Mouse (Mus musculus) intestine, postnatal 0 days (tissue): ENCODE data around the gene Lin7a. TPM values are rescaled to one million over a fixed set of nuclear protein-coding genes. Genes with fewer than 3 reads are reported as not detected.

Experiments used
- ATAC-seq: fragments of 200-750 bp; cut with Nextera tagmentation; 2 replicates; pipeline ENCODE4 v1.8.0; 2017; ENCODE audit warnings: mild to moderate bottlenecking, moderate TSS enrichment, moderate library complexity
- H3K27ac ChIP-seq: fragments of 300-500 bp; sonication (generic); 2 replicates; pipeline ENCODE4 v1.5.1; 2014; ENCODE audit warnings: mild to moderate bottlenecking, low read depth, low read length, moderate library complexity
- H3K27me3 ChIP-seq: fragments of 300-500 bp; sonication (generic); replicated peaks from 2 replicates; pipeline ENCODE4 v1.6.1; 2014; ENCODE audit warnings: low read length, mixed read lengths; ENCODE audit not compliant: control insufficient read depth, insufficient read depth
- H3K36me3 ChIP-seq: fragments of 300-500 bp; sonication (generic); 2 replicates; pipeline ENCODE4 v1.6.1; 2014; ENCODE audit warnings: mild to moderate bottlenecking, moderate library complexity; ENCODE audit not compliant: control insufficient read depth, insufficient read depth
- H3K4me1 ChIP-seq: fragments of 300-500 bp; sonication (generic); replicated peaks from 2 replicates; pipeline ENCODE4 v1.6.1; 2014; ENCODE audit warnings: antibody characterized with exemption, low read length, mixed read lengths; ENCODE audit not compliant: control insufficient read depth, insufficient read depth
- H3K4me2 ChIP-seq: fragments of 300-500 bp; sonication (generic); replicated peaks from 2 replicates; pipeline ENCODE4 v1.6.1; 2014; ENCODE audit warnings: low read depth, mild to moderate bottlenecking, moderate library complexity
- H3K4me3 ChIP-seq: fragments of 300-500 bp; sonication (generic); 2 replicates; pipeline ENCODE4 v1.5.1; 2014; ENCODE audit warnings: low read depth, low read length
- H3K9ac ChIP-seq: fragments of 300-500 bp; sonication (generic); 2 replicates; pipeline ENCODE4 v1.6.1; 2014; ENCODE audit warnings: mild to moderate bottlenecking, low read depth, low read length
- H3K9me3 ChIP-seq: fragments of 300-500 bp; sonication (generic); 2 replicates; pipeline ENCODE4 v1.6.1; 2016; ENCODE audit warnings: mixed run types; ENCODE audit not compliant: control insufficient read depth
- CTCF ChIP-seq: sonication (generic); IDR thresholded peaks from 2 replicates; pipeline ENCODE4 v1.5.1; 2016; ENCODE audit warnings: low read depth, mild to moderate bottlenecking, control low read depth, antibody characterized with exemption, moderate library complexity
- WGBS: fragments of 180-500 bp; shearing (Covaris S2); extraction: QIAGEN DNeasy Blood & Tissue Kit; methylation state at CpG from one replicate; pipeline ENCODE4 v1.1.7; 2014; 5-methylcytosine and 5-hydroxymethylcytosine counted together
- polyA plus RNA-seq: library from polyadenylated mRNA; unstranded; fragments of >200 nt; fragmentation: Nextera tagmentation; extraction: Ambion mirVana; gene quantifications from 2 replicates; pipeline ENCODE4 v1.2.1, GENCODE M21; 2015

Lin7a gene
- polyA plus RNA-seq, 1 experiment from 2014 or later: 0.90 TPM

DNA sequence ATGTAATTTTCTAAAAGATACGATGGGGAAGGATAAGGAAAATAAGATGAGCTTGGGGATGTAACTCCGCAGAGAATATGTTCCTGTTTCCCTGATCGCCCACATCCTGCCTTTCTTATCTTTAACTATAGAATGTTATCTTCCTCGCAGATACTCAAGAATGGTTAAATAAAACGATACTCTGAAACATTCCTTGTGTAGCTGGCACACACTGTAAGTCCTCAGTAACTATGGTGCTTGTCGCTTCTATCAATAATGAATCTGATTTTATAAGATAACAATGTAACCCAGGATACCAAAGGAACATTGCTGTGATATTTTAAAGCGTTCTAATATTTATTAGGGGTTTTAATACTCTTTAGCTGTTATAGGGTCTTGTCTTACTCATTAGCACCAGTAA lies 22.4 kb upstream of the Lin7a start:
- no peaks in the 10 kb centered on the region for H3K4me1 ChIP-seq
- H3K4me3 ChIP-seq: no peak overlapping the region
- no peaks in the 10 kb centered on the region for H3K27me3 ChIP-seq
- ATAC-seq: no peak
- no peak overlapping the region for H3K27ac ChIP-seq
- no peak overlapping the region for H3K4me2 ChIP-seq
- WGBS: 79% methylated on average over 7 of the region's 7 CpGs
- TF ChIP-seq CTCF: no peak
- no peak overlapping the region for H3K9ac ChIP-seq
- no peaks in the 10 kb centered on the region for H3K9me3 ChIP-seq
- no peaks in the 10 kb centered on the region for H3K36me3 ChIP-seq

DNA sequence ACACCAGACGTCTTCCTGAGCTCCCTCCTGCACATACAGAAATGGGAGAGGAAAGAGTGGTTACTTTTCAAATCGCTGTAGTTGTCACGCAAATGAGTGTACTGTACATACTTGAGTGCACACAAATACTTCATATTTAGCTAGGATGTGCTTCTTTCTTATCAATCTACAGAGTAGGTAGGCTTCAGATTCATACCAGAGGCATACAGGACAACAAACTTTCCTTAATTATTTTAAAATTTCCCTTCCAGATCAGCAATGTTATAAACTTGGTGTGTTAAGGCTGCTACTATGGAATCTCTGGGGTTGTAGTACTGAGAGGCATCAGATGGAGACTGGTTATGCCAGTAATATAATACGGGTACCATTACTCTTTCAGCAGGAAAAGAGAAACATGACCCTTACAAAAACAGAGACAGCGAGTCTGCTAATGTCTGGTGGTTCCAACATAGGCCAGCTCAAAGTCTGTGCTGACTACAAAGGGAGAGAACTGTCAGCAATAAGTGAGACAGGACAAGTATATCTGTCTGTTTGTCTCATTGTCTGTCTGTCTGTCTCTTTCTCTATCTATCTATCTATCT lies 21.8 kb upstream of the Lin7a start:
- H3K27ac ChIP-seq: no peak overlapping the region
- 74% methylated on average over 5 of the region's 5 CpGs for WGBS
- H3K4me2 ChIP-seq: no peak overlapping the region
- TF ChIP-seq CTCF: no peak
- H3K4me3 ChIP-seq: no peak overlapping the region
- no peaks in the 10 kb centered on the region for H3K9me3 ChIP-seq
- H3K27me3 ChIP-seq: no peaks in the 10 kb centered on the region
- no peak overlapping the region for H3K9ac ChIP-seq
- no peaks in the 10 kb centered on the region for H3K36me3 ChIP-seq
- no peaks in the 10 kb centered on the region for H3K4me1 ChIP-seq
- ATAC-seq: no peak

- H3K9ac ChIP-seq: no peak overlapping the region
- no peak for ATAC-seq
- H3K27ac ChIP-seq: no peak overlapping the region
- no peak for TF ChIP-seq CTCF
- no peaks in the 10 kb centered on the region for H3K9me3 ChIP-seq
- no peaks in the 10 kb centered on the region for H3K27me3 ChIP-seq
- H3K4me2 ChIP-seq: no peak overlapping the region
- no peak overlapping the region for H3K4me3 ChIP-seq
- H3K36me3 ChIP-seq: no peaks in the 10 kb centered on the region
- WGBS: 79% methylated on average over 7 of the region's 7 CpGs
- no peaks in the 10 kb centered on the region for H3K4me1 ChIP-seq
Observed at GRCm38 (mm10) chr10:107250346-107251210, 20.9 kb upstream of the Lin7a start.

- 84% methylated on average over 2 of the region's 2 CpGs for WGBS
- no peak for TF ChIP-seq CTCF
- H3K9ac ChIP-seq: no peak overlapping the region
- H3K4me2 ChIP-seq: no peak overlapping the region
- H3K4me3 ChIP-seq: no peak overlapping the region
- H3K9me3 ChIP-seq: no peaks in the 10 kb centered on the region
- no peak for ATAC-seq
- H3K27me3 ChIP-seq: no peaks in the 10 kb centered on the region
- H3K36me3 ChIP-seq: no peaks in the 10 kb centered on the region
- no peak overlapping the region for H3K27ac ChIP-seq
- no peaks in the 10 kb centered on the region for H3K4me1 ChIP-seq
Observed at GRCm38 (mm10) chr10:107251271-107251670, 20.2 kb upstream of the Lin7a start.

DNA sequence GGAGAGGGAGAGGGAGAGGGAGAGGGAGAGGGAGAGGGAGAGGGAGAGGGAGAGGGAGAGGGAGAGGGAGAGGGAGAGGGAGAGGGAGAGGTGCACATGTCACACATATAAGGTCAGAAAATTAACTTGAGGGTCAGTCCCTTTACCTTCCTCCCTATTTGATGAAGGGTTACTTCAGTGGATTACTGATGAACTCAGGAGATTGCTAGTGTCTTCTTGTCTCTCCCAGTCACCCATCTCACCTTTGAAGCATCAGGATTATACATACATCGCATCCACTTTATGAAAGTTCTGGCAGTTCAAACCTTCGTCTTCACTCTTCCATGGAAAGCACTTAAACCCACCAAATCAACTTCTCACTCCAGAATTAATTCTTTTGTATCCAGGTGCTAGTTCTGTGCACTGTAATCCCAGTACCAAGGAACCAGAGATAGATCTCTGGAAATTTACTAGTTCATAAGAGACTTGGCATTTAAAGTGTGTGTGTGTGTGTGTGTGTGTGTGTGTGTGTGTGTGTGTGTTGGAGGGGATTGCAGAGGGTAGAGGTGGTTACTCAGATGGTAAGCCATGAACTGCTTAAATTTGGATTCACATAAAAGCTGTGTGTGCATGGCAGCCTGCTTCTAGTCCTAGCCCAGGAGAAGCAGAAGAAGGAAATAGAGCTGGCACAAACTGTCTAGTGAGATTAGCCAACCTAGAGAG lies 19.5 kb upstream of the Lin7a start:
- no peaks in the 10 kb centered on the region for H3K27me3 ChIP-seq
- no peak overlapping the region for H3K9ac ChIP-seq
- no peaks in the 10 kb centered on the region for H3K4me1 ChIP-seq
- no peak for ATAC-seq
- H3K4me3 ChIP-seq: no peak overlapping the region
- no peak overlapping the region for H3K27ac ChIP-seq
- no peak overlapping the region for H3K4me2 ChIP-seq
- no peaks in the 10 kb centered on the region for H3K36me3 ChIP-seq
- H3K9me3 ChIP-seq: no peaks in the 10 kb centered on the region
- 92% methylated on average over 2 of the region's 2 CpGs for WGBS
- TF ChIP-seq CTCF: no peak

DNA sequence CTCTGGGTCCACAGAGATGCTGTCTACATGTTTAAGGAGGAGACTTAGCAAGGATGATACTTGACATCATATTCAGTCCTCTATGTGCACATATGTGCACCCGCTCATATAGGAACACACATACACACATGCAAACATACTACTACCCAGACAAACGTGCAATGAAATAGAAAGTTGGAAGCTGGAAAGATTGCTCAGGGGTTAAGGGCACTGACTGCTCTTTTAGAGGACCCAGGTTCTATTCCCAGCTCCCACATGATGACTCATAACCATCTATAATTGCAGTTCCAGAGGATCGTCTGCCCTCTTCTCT lies 19.0 kb upstream of the Lin7a start:
- no peak for TF ChIP-seq CTCF
- H3K9me3 ChIP-seq: no peaks in the 10 kb centered on the region
- no peak overlapping the region for H3K9ac ChIP-seq
- no peaks in the 10 kb centered on the region for H3K36me3 ChIP-seq
- no peak for ATAC-seq
- no peak overlapping the region for H3K4me3 ChIP-seq
- no peak overlapping the region for H3K27ac ChIP-seq
- no peak overlapping the region for H3K4me2 ChIP-seq
- H3K27me3 ChIP-seq: no peaks in the 10 kb centered on the region
- 90% methylated on average over 3 of the region's 3 CpGs for WGBS
- no peaks in the 10 kb centered on the region for H3K4me1 ChIP-seq
